Mouse (Mus musculus) limb, embryonic 14.5 days (tissue): ENCODE measurements around the gene Hsd17b14. TPM values are rescaled to one million over a fixed set of nuclear protein-coding genes. Genes with fewer than 3 reads are reported as not detected.

Experiments used
- ATAC-seq: fragments of 200-750 bp; cut with Nextera tagmentation; 2 replicates; pipeline ENCODE4 v1.8.0; 2017; ENCODE audit warnings: low read depth, moderate number of reproducible peaks, moderate TSS enrichment; ENCODE audit not compliant: low FRiP score
- DNase-seq: peaks from one replicate; pipeline ENCODE4 v3.0.0-alpha.2; 2015; ENCODE audit warnings: low spot score
- H3K27ac ChIP-seq: fragments of 300-500 bp; sonication (generic); replicated peaks from 2 replicates; pipeline ENCODE4 v1.5.1; 2014; ENCODE audit warnings: low read depth, mild to moderate bottlenecking, low read length, moderate library complexity, mixed read lengths
- H3K27me3 ChIP-seq: fragments of 300-500 bp; sonication (generic); 2 replicates; pipeline ENCODE4 v1.6.1; 2014; ENCODE audit warnings: low read length, mixed read lengths; ENCODE audit not compliant: control insufficient read depth, insufficient read depth
- H3K36me3 ChIP-seq: fragments of 300-500 bp; sonication (generic); 2 replicates; pipeline ENCODE4 v1.6.1; 2014; ENCODE audit warnings: mild to moderate bottlenecking, low read length, moderate library complexity, mixed read lengths; ENCODE audit not compliant: control insufficient read depth, insufficient read depth
- H3K4me1 ChIP-seq: fragments of 300-500 bp; sonication (generic); 2 replicates; pipeline ENCODE4 v1.6.1; 2014; ENCODE audit warnings: antibody characterized with exemption, low read length, mixed read lengths; ENCODE audit not compliant: control insufficient read depth, insufficient read depth
- H3K4me2 ChIP-seq: fragments of 300-500 bp; sonication (generic); replicated peaks from 2 replicates; pipeline ENCODE4 v1.6.1; 2014; ENCODE audit warnings: low read depth, mild to moderate bottlenecking, low read length, moderate library complexity; ENCODE audit not compliant: severe bottlenecking
- H3K4me3 ChIP-seq: fragments of 300-500 bp; sonication (generic); replicated peaks from 2 replicates; pipeline ENCODE4 v1.5.1; 2014; ENCODE audit warnings: low read length
- H3K9ac ChIP-seq: fragments of 300-500 bp; sonication (generic); 2 replicates; pipeline ENCODE4 v1.6.1; 2014; ENCODE audit warnings: mild to moderate bottlenecking, low read depth, low read length, moderate library complexity; ENCODE audit not compliant: severe bottlenecking
- H3K9me3 ChIP-seq: fragments of 300-500 bp; sonication (generic); 2 replicates; pipeline ENCODE4 v1.6.1; 2016; ENCODE audit warnings: low read length; ENCODE audit not compliant: control insufficient read depth
- POLR2A ChIP-seq: fragments of 200-500 bp; IDR thresholded peaks from 2 replicates; pipeline ENCODE4 v1.8.0; 2012; ENCODE audit warnings: inconsistent platforms, mild to moderate bottlenecking, moderate library complexity, borderline replicate concordance; ENCODE audit not compliant: insufficient read depth, insufficient read length; ENCODE audit errors: extremely low read depth
- WGBS: fragments of 180-500 bp; shearing (Covaris S2); extraction: QIAGEN DNeasy Blood & Tissue Kit; methylation state at CpG from one replicate; pipeline ENCODE4 v1.1.7; 2014; 5-methylcytosine and 5-hydroxymethylcytosine counted together
- polyA plus RNA-seq, 2 experiments: library from polyadenylated mRNA; depleted of rRNA in 1 of 2; stranded (reverse) in 1 of 2; unstranded in 1 of 2; fragments of >200 nt; fragmentation: Nextera tagmentation in 1 of 2; extraction: Ambion mirVana in 1 of 2; gene quantifications; 2 replicates each; pipeline versions ENCODE4 v1.2.1 to v1.2.3; 2012 to 2014

Gene Hsd17b14
- polyA plus RNA-seq, 2 experiments = 0.92 to 1.2 TPM

DNA sequence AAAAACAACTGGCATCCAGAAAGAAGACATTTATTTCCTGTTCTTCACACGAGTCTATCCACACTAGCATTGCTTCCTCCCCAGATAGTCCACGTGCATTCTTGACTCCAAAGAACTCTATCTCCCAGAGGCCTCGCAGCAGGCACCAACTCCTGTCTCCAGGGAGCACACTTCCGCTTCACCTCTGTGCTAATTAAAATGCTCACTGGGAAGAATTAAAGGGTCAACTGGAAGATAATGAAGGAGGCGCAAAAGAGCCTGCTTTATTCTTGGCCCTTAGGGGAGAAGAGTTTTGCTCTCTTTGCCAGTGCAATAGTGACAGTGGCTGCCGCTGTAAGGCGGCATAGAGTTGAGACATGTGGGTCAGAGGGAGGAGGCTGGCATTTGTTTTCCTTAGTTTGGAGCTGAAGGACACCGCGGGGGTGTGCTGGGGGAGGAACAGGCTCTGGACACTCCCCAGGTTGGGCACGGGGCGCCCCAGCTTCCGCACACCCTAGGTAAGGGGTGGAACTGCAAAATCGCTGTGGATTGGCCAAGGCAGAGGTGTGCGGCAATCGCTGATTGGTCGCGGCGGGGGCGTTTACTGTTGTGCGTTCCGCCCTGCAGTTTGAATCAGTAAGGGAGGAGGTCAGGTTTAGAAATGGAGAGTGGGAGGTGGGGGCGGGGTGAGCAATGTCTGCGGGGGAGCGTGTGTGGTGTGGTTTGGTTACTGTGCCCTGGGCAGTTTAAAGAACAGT is 13.3 kb downstream of the Hsd17b14 start:
- ATAC-seq = peak; percentile 95
- H3K27ac ChIP-seq = peak overlapping the region; percentile 65
- H3K9ac ChIP-seq = peak overlapping the region; percentile 50
- peak overlapping the region; percentile 80 for H3K4me2 ChIP-seq
- H3K9me3 ChIP-seq = no peaks in the 10 kb centered on the region
- H3K36me3 ChIP-seq = no peaks in the 10 kb centered on the region
- DNase-seq = peak; percentile 97
- peak overlapping the region; percentile 47 for H3K4me3 ChIP-seq
- under 1% methylated on average over 24 of the region's 24 CpGs for WGBS
- no peak for TF ChIP-seq POLR2A
- peaks cover 21% of the 10 kb centered on the region for H3K4me1 ChIP-seq
- H3K27me3 ChIP-seq = no peaks in the 10 kb centered on the region

DNA sequence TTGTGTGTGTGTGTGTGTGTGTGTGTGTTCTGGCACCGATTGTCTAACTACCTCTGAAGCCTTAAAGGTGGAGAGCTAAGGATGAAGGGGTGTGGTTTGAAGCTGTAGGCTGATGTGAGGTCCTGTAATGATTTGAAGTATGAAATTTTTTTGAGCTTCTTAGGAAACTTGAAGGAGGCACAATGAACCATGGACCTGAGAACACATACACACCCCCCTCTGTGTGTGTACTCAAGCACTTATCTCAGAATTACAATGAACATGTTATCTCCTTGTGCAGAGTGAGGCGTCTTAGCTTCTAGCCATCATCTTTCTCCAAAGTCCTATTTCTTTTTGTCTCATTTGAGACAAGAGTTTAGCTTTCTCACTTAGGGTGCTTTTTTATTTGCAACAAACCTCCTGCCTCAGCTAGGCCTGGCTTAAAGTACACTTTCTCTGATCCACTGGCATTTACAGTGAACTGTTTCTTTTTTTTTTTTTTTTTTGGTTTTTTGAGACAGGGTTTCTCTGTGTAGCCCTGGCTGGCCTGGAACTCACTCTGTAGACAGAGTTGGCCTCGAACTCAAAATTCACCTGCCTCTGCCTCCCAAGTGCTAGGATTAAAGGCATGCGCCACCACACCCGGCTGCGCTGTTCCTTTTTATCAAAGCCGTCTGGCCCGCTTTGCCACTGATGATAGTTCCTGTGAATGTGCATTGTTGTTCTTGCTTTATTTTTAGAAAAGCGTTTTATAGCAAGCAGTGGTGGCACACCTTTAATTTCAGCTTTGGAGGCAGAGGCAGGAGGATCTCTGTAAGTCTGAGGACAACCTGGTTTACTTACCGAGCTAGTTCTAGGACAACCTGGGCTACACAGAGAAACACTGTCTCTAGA is 14.1 kb downstream of the Hsd17b14 start:
- H3K9me3 ChIP-seq = no peaks in the 10 kb centered on the region
- DNase-seq (no peak), ATAC-seq (no peak; the same call in 1 of the 2 replicates)
- H3K4me2 ChIP-seq = peak overlapping the region; percentile 80
- 0 out of 2 replicates have a peak overlapping the region, but pooled peaks have one; percentile 38 for H3K9ac ChIP-seq
- no peaks in the 10 kb centered on the region for H3K36me3 ChIP-seq
- WGBS = 81% methylated on average over 10 of the region's 10 CpGs
- H3K27ac ChIP-seq = peak overlapping the region; percentile 65
- TF ChIP-seq POLR2A = no peak
- peak overlapping the region; percentile 47 for H3K4me3 ChIP-seq
- H3K27me3 ChIP-seq = no peaks in the 10 kb centered on the region
- H3K4me1 ChIP-seq = peaks cover 21% of the 10 kb centered on the region

DNA sequence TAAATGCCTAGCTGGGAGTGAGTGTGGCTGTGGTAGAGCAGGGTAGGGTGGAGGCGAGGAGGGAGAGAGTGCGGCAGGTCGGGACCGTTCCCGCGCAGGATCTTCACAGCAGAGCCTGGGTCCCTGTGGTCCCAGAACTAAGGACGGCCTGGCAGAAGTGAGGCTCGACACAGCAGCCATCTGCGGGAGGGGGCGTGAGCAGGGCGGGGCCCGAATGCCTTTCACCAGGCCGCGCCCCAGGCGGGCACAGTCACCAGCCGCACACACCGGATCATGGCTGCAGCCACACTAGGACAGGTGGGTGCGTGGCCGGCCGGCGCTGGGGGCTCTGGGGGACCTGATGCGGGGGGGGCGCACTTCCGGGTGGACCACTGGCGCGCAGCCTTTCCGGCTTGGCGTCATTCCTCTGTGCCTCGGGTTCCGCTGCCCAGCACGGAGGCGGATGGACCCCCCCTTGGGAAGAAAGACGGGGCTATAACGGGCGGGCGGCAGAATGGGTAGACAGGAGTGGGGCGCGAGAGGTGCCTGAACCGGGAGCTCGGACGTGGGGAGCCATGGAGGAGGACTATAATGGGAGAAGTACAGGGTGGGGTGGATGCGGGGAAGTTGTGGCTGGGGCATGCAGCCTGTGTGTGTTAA is 15.5 kb downstream of the Hsd17b14 start, which contains the start of gene Bcat2:
Gene Bcat2 (plus strand): TSS at position 51 of the 639 bp plus-strand sequence.
- peak; percentile 68 for ATAC-seq

DNA sequence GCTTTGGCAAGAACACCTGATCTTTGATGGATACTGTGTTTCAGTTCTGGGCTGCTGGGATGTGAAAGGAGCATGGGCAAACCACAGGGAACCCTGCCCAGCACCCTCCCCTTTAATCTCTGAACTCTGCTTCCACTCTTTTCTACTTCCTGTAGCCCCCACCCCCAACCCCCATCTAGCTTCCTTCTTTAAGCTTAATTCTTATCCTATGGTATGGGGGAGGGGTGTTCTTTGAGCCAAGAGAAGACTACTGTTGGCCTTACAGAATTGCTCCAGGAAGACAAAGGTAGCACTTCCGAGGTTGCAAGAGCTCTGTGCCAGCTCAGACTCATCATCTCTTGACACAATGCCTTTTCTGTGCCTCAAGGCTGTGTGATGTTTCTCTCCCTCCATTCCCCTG is 17.3 kb downstream of the Hsd17b14 start:
- no peaks in the 10 kb centered on the region for H3K9me3 ChIP-seq
- no peak overlapping the region for H3K4me2 ChIP-seq
- no peak overlapping the region for H3K9ac ChIP-seq
- DNase-seq (no peak), ATAC-seq (no peak)
- peaks cover 18% of the 10 kb centered on the region for H3K36me3 ChIP-seq
- no peak overlapping the region for H3K27ac ChIP-seq
- TF ChIP-seq POLR2A = no peak
- no peaks in the 10 kb centered on the region for H3K27me3 ChIP-seq
- H3K4me3 ChIP-seq = no peak overlapping the region
- 59% methylated on average over 1 of the region's 1 CpGs for WGBS
- peaks cover 21% of the 10 kb centered on the region for H3K4me1 ChIP-seq

More for the DNA sequence above, 15.5 kb downstream of the Hsd17b14 start, which contains the start of gene Bcat2:
- peak within 1 kb of the TSS; percentile 75 for H3K4me2 ChIP-seq
- no peak; the same call in 1 of the 2 replicates for TF ChIP-seq POLR2A
- peak; percentile 72 for DNase-seq
- under 1% methylated on average over 29 of the region's 42 CpGs for WGBS
- H3K4me1 ChIP-seq = peaks cover 21% of the 10 kb centered on the region
- peak within 1 kb of the TSS; percentile 80 for H3K9ac ChIP-seq
- H3K9me3 ChIP-seq = no peaks in the 10 kb centered on the region
- H3K27me3 ChIP-seq = no peaks in the 10 kb centered on the region
- H3K4me3 ChIP-seq = peak within 1 kb of the TSS; percentile 72
- peaks cover 3% of the 10 kb centered on the region for H3K36me3 ChIP-seq
- H3K27ac ChIP-seq = peak within 1 kb of the TSS; percentile 88

DNA sequence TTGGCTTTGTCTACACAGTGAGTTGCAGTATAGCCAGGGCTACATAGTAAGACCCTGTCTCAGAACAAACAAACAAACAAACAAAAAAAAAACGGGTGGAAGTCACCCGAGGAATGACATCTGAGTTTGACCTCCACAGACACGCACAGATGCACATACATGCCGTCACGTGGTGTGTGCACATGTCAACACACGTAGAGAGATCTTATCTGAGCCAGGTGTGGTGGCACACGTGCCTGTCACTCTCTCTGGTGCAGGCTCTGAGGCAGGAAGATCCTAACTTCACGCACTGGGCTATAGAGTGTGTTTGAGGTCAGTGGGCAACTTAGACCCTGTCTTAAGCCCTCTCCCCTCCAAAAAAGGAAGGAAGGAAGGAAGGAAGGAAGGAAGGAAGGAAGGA is 19.3 kb downstream of the Hsd17b14 start:
- Histone ChIP-seq H3K27me3 (no peaks in the 10 kb centered on the region), H3K4me2 (no peak overlapping the region), H3K9ac (no peak overlapping the region), H3K27ac (no peak overlapping the region), H3K4me3 (no peak overlapping the region), H3K36me3 (peaks cover 24% of the 10 kb centered on the region), H3K4me1 (peaks cover 15% of the 10 kb centered on the region), H3K9me3 (no peaks in the 10 kb centered on the region)
- no peak for TF ChIP-seq POLR2A
- DNase-seq (no peak), ATAC-seq (no peak)
- 71% methylated on average over 8 of the region's 8 CpGs for WGBS
